Mouse (Mus musculus) cortical plate, adult 2 months (tissue): Measurements from ENCODE around the gene Cdh5. TPM values are rescaled to one million over a fixed set of nuclear protein-coding genes. Genes with fewer than 3 reads are reported as not detected.
"Not testable (repeated sequence)": the region's sequence is repeated elsewhere in the genome, so short reads cannot be mapped to it uniquely, and the experiment has no call there.

Experiments used
- H3K27ac ChIP-seq: fragments of 200-500 bp; 2 replicates; pipeline ENCODE4 v1.5.1; 2012; ENCODE audit warnings: low read length, control low read depth, inconsistent platforms; ENCODE audit not compliant: insufficient read depth
- H3K4me1 ChIP-seq: fragments of 200-500 bp; 2 replicates; pipeline ENCODE4 v1.6.1; 2011; ENCODE audit warnings: low read length; ENCODE audit not compliant: control insufficient read depth, insufficient read depth
- H3K4me3 ChIP-seq: fragments of 200-500 bp; 2 replicates; pipeline ENCODE4 v1.5.1; 2011; ENCODE audit warnings: mild to moderate bottlenecking, low read length, control low read depth; ENCODE audit not compliant: insufficient read depth
- CTCF ChIP-seq: fragments of 200-500 bp; IDR thresholded peaks from 2 replicates; pipeline ENCODE4 v1.5.1; 2011; ENCODE audit warnings: mild to moderate bottlenecking, control low read depth, low read length; ENCODE audit not compliant: insufficient read depth; ENCODE audit errors: extremely low read depth
- POLR2A ChIP-seq: fragments of 200-500 bp; IDR thresholded peaks from 2 replicates; pipeline ENCODE4 v1.6.1; 2011; ENCODE audit warnings: mild to moderate bottlenecking, low read length, control low read depth; ENCODE audit not compliant: insufficient read depth; ENCODE audit errors: extremely low read depth
- polyA plus RNA-seq: library from polyadenylated mRNA; depleted of rRNA; stranded (reverse); fragments of >200 nt; gene quantifications from 2 replicates; pipeline ENCODE4 v1.2.3, GENCODE M21; 2012

The Cdh5 gene
- polyA plus RNA-seq, 1 experiment: 11.7 TPM

- Histone ChIP-seq H3K27ac (no peak overlapping the region), H3K4me3 (no peak overlapping the region), H3K4me1 (peaks cover 3% of the 10 kb centered on the region; the same call in 1 of the 2 replicates)
- no peak for TF ChIP-seq CTCF
- no peak for TF ChIP-seq POLR2A
Observed at GRCm38 (mm10) chr8:104068421-104069035, 32.9 kb upstream of the Cdh5 start.

- H3K4me1 ChIP-seq, H3K27ac ChIP-seq, H3K4me3 ChIP-seq: not testable (repeated sequence)
Observed at GRCm38 (mm10) chr8:104070201-104070865, 31.1 kb upstream of the Cdh5 start.

GRCm38 (mm10) chr8:104070949-104071348 is 30.5 kb upstream of the Cdh5 start:
- no peak overlapping the region for H3K27ac ChIP-seq
- TF ChIP-seq CTCF: no peak
- TF ChIP-seq POLR2A: no peak
- no peak overlapping the region for H3K4me3 ChIP-seq
- H3K4me1 ChIP-seq: 0 out of 2 replicates have a peak, but pooled peaks cover 1% of the 10 kb centered on the region

- Histone ChIP-seq H3K4me3 (no peak overlapping the region), H3K4me1 (no peaks in the 10 kb centered on the region)
- no peak for TF ChIP-seq POLR2A
- TF ChIP-seq CTCF: no peak
Observed at GRCm38 (mm10) chr8:104075079-104075478, 26.3 kb upstream of the Cdh5 start.

GRCm38 (mm10) chr8:104076541-104077412 is 24.6 kb upstream of the Cdh5 start:
- Histone ChIP-seq H3K4me3 (no peak overlapping the region), H3K4me1 (no peaks in the 10 kb centered on the region), H3K27ac (no peak overlapping the region)
- TF ChIP-seq POLR2A (no peak), CTCF (peak; percentile 27; the same call in 1 of the 2 replicates)

More at GRCm38 (mm10) chr8:104075079-104075478, 26.3 kb upstream of the Cdh5 start:
- H3K27ac ChIP-seq: no peak overlapping the region

- Histone ChIP-seq H3K27ac (no peak overlapping the region), H3K4me1 (no peaks in the 10 kb centered on the region), H3K4me3 (no peak overlapping the region)
- TF ChIP-seq CTCF: no peak
- no peak for TF ChIP-seq POLR2A
Observed at GRCm38 (mm10) chr8:104078091-104078490, 23.3 kb upstream of the Cdh5 start.

- Histone ChIP-seq H3K27ac (no peak overlapping the region), H3K4me1 (peaks cover 1% of the 10 kb centered on the region; the same call in 1 of the 2 replicates), H3K4me3 (no peak overlapping the region)
- TF ChIP-seq POLR2A (no peak), CTCF (no peak)
Observed at GRCm38 (mm10) chr8:104085281-104085680, 16.1 kb upstream of the Cdh5 start.

GRCm38 (mm10) chr8:104086615-104087014 is 14.8 kb upstream of the Cdh5 start:
- H3K4me3 ChIP-seq: no peak overlapping the region
- no peak overlapping the region for H3K27ac ChIP-seq
- no peak for TF ChIP-seq POLR2A
- no peak for TF ChIP-seq CTCF
- H3K4me1 ChIP-seq: peaks cover 1% of the 10 kb centered on the region; the same call in 1 of the 2 replicates

- no peak for TF ChIP-seq CTCF
- no peak for TF ChIP-seq POLR2A
- no peak overlapping the region for H3K27ac ChIP-seq
- H3K4me1 ChIP-seq: peaks cover 1% of the 10 kb centered on the region; the same call in 1 of the 2 replicates
- H3K4me3 ChIP-seq: no peak overlapping the region
Observed at GRCm38 (mm10) chr8:104087091-104087490, 14.3 kb upstream of the Cdh5 start.

GRCm38 (mm10) chr8:104087878-104088277 is 13.5 kb upstream of the Cdh5 start:
- not testable (repeated sequence) for H3K27ac ChIP-seq, H3K4me3 ChIP-seq, H3K4me1 ChIP-seq
